Mouse (Mus musculus) stomach, embryonic 15.5 days (tissue): Measurements from ENCODE around the gene Shd. TPM values are rescaled to one million over a fixed set of nuclear protein-coding genes. Genes with fewer than 3 reads are reported as not detected.

Experiments used
- ATAC-seq: fragments of 200-750 bp; cut with Nextera tagmentation; 2 replicates; pipeline ENCODE4 v1.8.0; 2017; ENCODE audit warnings: low read depth, moderate number of reproducible peaks, moderate TSS enrichment; ENCODE audit not compliant: insufficient read depth, low FRiP score
- H3K27ac ChIP-seq: fragments of 300-500 bp; sonication (generic); 2 replicates; pipeline ENCODE4 v1.5.1; 2015; ENCODE audit warnings: mild to moderate bottlenecking, inconsistent platforms
- H3K27me3 ChIP-seq: fragments of 300-500 bp; sonication (generic); replicated peaks from 2 replicates; pipeline ENCODE4 v1.6.1; 2015; ENCODE audit warnings: inconsistent platforms
- H3K36me3 ChIP-seq: fragments of 300-500 bp; sonication (generic); 2 replicates; pipeline ENCODE4 v1.6.1; 2015; ENCODE audit warnings: inconsistent platforms
- H3K4me1 ChIP-seq: fragments of 300-500 bp; sonication (generic); 2 replicates; pipeline ENCODE4 v1.6.1; 2015; ENCODE audit warnings: inconsistent platforms
- H3K4me2 ChIP-seq: fragments of 300-500 bp; sonication (generic); 2 replicates; pipeline ENCODE4 v1.6.1; 2015; ENCODE audit warnings: mild to moderate bottlenecking, inconsistent platforms
- H3K4me3 ChIP-seq: fragments of 300-500 bp; sonication (generic); replicated peaks from 2 replicates; pipeline ENCODE4 v1.5.1; 2015; ENCODE audit warnings: inconsistent platforms
- H3K9ac ChIP-seq: fragments of 300-500 bp; sonication (generic); 2 replicates; pipeline ENCODE4 v1.6.1; 2015; ENCODE audit warnings: inconsistent platforms
- H3K9me3 ChIP-seq: fragments of 300-500 bp; sonication (generic); 2 replicates; pipeline ENCODE4 v1.6.1; 2016; ENCODE audit warnings: inconsistent platforms
- WGBS: fragments of 180-500 bp; shearing (Covaris S2); methylation state at CpG from one replicate; pipeline ENCODE4 v1.1.7; 2015; 5-methylcytosine and 5-hydroxymethylcytosine counted together
- polyA plus RNA-seq: library from polyadenylated mRNA; unstranded; fragments of >200 nt; fragmentation: Nextera tagmentation; extraction: Ambion mirVana; gene quantifications from 2 replicates; pipeline ENCODE4 v1.2.1, GENCODE M21; 2015

The Shd gene
- polyA plus RNA-seq, 1 experiment from 2014 or later, result 11.1 TPM

GRCm38 (mm10) chr17:55990278-55990898 lies 20.1 kb downstream of the Shd start:
- H3K4me1 ChIP-seq, result peaks cover 5% of the 10 kb centered on the region; the same call in 1 of the 2 replicates

GRCm38 (mm10) chr17:55996007-55996406 lies 25.7 kb downstream of the Shd start:
- no peaks in the 10 kb centered on the region for H3K4me1 ChIP-seq
- no peak overlapping the region for H3K27ac ChIP-seq
- H3K9ac ChIP-seq, result no peak overlapping the region
- no peaks in the 10 kb centered on the region for H3K9me3 ChIP-seq
- peaks cover 8% of the 10 kb centered on the region; the same call in 1 of the 2 replicates for H3K27me3 ChIP-seq
- 82% methylated on average over 15 of the region's 15 CpGs for WGBS
- no peak overlapping the region for H3K4me2 ChIP-seq
- H3K36me3 ChIP-seq, result no peaks in the 10 kb centered on the region
- H3K4me3 ChIP-seq, result no peak overlapping the region
- no peak for ATAC-seq

More at GRCm38 (mm10) chr17:55990278-55990898, 20.1 kb downstream of the Shd start:
- WGBS, result 75% methylated on average over 8 of the region's 8 CpGs
- no peak overlapping the region for H3K27ac ChIP-seq
- no peak overlapping the region for H3K9ac ChIP-seq
- no peak for ATAC-seq
- 0 out of 2 replicates have a peak, but pooled peaks cover 3% of the 10 kb centered on the region for H3K27me3 ChIP-seq
- no peaks in the 10 kb centered on the region for H3K9me3 ChIP-seq
- no peaks in the 10 kb centered on the region for H3K36me3 ChIP-seq
- no peak overlapping the region for H3K4me2 ChIP-seq
- no peak overlapping the region for H3K4me3 ChIP-seq

GRCm38 (mm10) chr17:55999794-56000499 lies 29.7 kb downstream of the Shd start:
- H3K4me2 ChIP-seq, result 0 out of 2 replicates have a peak overlapping the region, but pooled peaks have one; percentile 3
- H3K9ac ChIP-seq, result no peak overlapping the region
- no peak overlapping the region for H3K4me3 ChIP-seq
- no peak for ATAC-seq
- WGBS, result 13% methylated on average over 30 of the region's 30 CpGs
- no peaks in the 10 kb centered on the region for H3K9me3 ChIP-seq
- H3K36me3 ChIP-seq, result no peaks in the 10 kb centered on the region
- H3K27me3 ChIP-seq, result peaks cover 8% of the 10 kb centered on the region; the same call in 1 of the 2 replicates
- H3K27ac ChIP-seq, result no peak overlapping the region
- no peaks in the 10 kb centered on the region for H3K4me1 ChIP-seq

- Histone ChIP-seq H3K36me3 (no peaks in the 10 kb centered on the region), H3K27ac (no peak overlapping the region), H3K4me1 (peaks cover 9% of the 10 kb centered on the region), H3K9ac (no peak overlapping the region), H3K4me2 (no peak overlapping the region), H3K27me3 (peaks cover 8% of the 10 kb centered on the region; the same call in 1 of the 2 replicates), H3K9me3 (no peaks in the 10 kb centered on the region), H3K4me3 (no peak overlapping the region)
- no peak for ATAC-seq
- 82% methylated on average over 3 of the region's 3 CpGs for WGBS
Observed at GRCm38 (mm10) chr17:56003000-56003399, 32.7 kb downstream of the Shd start.

- 40% methylated on average over 13 of the region's 13 CpGs for WGBS
- no peak within 1 kb of the TSS for H3K9ac ChIP-seq
- ATAC-seq, result no peak
Observed at GRCm38 (mm10) chr17:56005415-56006061, 35.3 kb downstream of the Shd start, which contains the start of the genes Stap2 and Mpnd. Stap2 (minus strand) TSS chr17:56005584. Mpnd (plus strand) TSS chr17:56005711.

GRCm38 (mm10) chr17:56006956-56007355 lies 36.7 kb downstream of the Shd start:
- H3K4me2 ChIP-seq, result no peak overlapping the region
- no peak overlapping the region for H3K4me3 ChIP-seq
- no peak for ATAC-seq
- no peaks in the 10 kb centered on the region for H3K9me3 ChIP-seq
- no peak overlapping the region for H3K9ac ChIP-seq
- peaks cover 8% of the 10 kb centered on the region; the same call in 1 of the 2 replicates for H3K36me3 ChIP-seq
- WGBS, result 56% methylated on average over 10 of the region's 10 CpGs
- no peaks in the 10 kb centered on the region for H3K27me3 ChIP-seq
- peaks cover 22% of the 10 kb centered on the region for H3K4me1 ChIP-seq
- H3K27ac ChIP-seq, result no peak overlapping the region; the same call in 1 of the 2 replicates

More at GRCm38 (mm10) chr17:56005415-56006061, 35.3 kb downstream of the Shd start, which contains the start of the genes Stap2 and Mpnd:
- Histone ChIP-seq H3K4me3 (peak within 1 kb of the TSS; percentile 30), H3K27ac (peak within 1 kb of the TSS; percentile 44), H3K27me3 (peaks cover 4% of the 10 kb centered on the region; the same call in 1 of the 2 replicates), H3K36me3 (no peaks in the 10 kb centered on the region), H3K9me3 (no peaks in the 10 kb centered on the region), H3K4me1 (peaks cover 21% of the 10 kb centered on the region), H3K4me2 (peak within 1 kb of the TSS; percentile 43)

GRCm38 (mm10) chr17:56007444-56008355 lies 37.4 kb downstream of the Shd start:
- Histone ChIP-seq H3K27ac (peak overlapping the region; percentile 73), H3K4me1 (peaks cover 22% of the 10 kb centered on the region), H3K36me3 (peaks cover 14% of the 10 kb centered on the region; the same call in 1 of the 2 replicates), H3K9me3 (no peaks in the 10 kb centered on the region), H3K27me3 (no peaks in the 10 kb centered on the region), H3K9ac (peak overlapping the region; percentile 6; the same call in 1 of the 2 replicates), H3K4me2 (peak overlapping the region; percentile 100), H3K4me3 (peak overlapping the region; percentile 98)
- ATAC-seq, result peak; percentile 0; the same call in 1 of the 2 replicates
- WGBS, result 20% methylated on average over 14 of the region's 14 CpGs

GRCm38 (mm10) chr17:56008356-56009087 lies 38.3 kb downstream of the Shd start:
- peaks cover 22% of the 10 kb centered on the region for H3K4me1 ChIP-seq
- no peaks in the 10 kb centered on the region for H3K9me3 ChIP-seq
- ATAC-seq, result peak; percentile 90
- peak overlapping the region; percentile 100 for H3K4me2 ChIP-seq
- H3K4me3 ChIP-seq, result peak overlapping the region; percentile 98
- H3K36me3 ChIP-seq, result peaks cover 14% of the 10 kb centered on the region; the same call in 1 of the 2 replicates
- under 1% methylated on average over 21 of the region's 21 CpGs for WGBS
- peak overlapping the region; percentile 56 for H3K9ac ChIP-seq
- peak overlapping the region; percentile 92 for H3K27ac ChIP-seq
- H3K27me3 ChIP-seq, result no peaks in the 10 kb centered on the region

- Histone ChIP-seq H3K9ac (peak overlapping the region; percentile 83), H3K27ac (peak overlapping the region; percentile 92), H3K4me3 (peak overlapping the region; percentile 98), H3K9me3 (no peaks in the 10 kb centered on the region), H3K36me3 (peaks cover 14% of the 10 kb centered on the region; the same call in 1 of the 2 replicates), H3K27me3 (no peaks in the 10 kb centered on the region), H3K4me2 (peak overlapping the region; percentile 100), H3K4me1 (peaks cover 22% of the 10 kb centered on the region)
- peak; percentile 89 for ATAC-seq
- under 1% methylated on average over 62 of the region's 62 CpGs for WGBS
Observed at GRCm38 (mm10) chr17:56009088-56009961, 39.1 kb downstream of the Shd start.

GRCm38 (mm10) chr17:56009962-56010240 lies 39.6 kb downstream of the Shd start:
- H3K4me1 ChIP-seq, result peaks cover 22% of the 10 kb centered on the region
- H3K27ac ChIP-seq, result 0 out of 2 replicates have a peak overlapping the region, but pooled peaks have one; percentile 92
- H3K36me3 ChIP-seq, result peaks cover 17% of the 10 kb centered on the region; the same call in 1 of the 2 replicates
- no peaks in the 10 kb centered on the region for H3K9me3 ChIP-seq
- H3K4me3 ChIP-seq, result peak overlapping the region; percentile 98
- ATAC-seq, result no peak
- H3K4me2 ChIP-seq, result peak overlapping the region; percentile 100
- H3K9ac ChIP-seq, result peak overlapping the region; percentile 83; the same call in 1 of the 2 replicates
- 41% methylated on average over 2 of the region's 2 CpGs for WGBS
- H3K27me3 ChIP-seq, result no peaks in the 10 kb centered on the region
